Mouse (Mus musculus): ENCODE data around the gene Arhgap42. TPM values are rescaled to one million over a fixed set of nuclear protein-coding genes. Genes with fewer than 3 reads are reported as not detected.

Gene Arhgap42
- polyA plus RNA-seq, 1 experiment, result 8.3 TPM

GRCm38 (mm10) chr9:9154636-9155035, 84.3 kb downstream of the Arhgap42 start:
- Histone ChIP-seq H3K4me2 (ENCODE audit: low read depth) (no peak overlapping the region), H3K36me3 (ENCODE audit: control insufficient read depth, insufficient read depth) (peaks cover 6% of the 10 kb centered on the region)

GRCm38 (mm10) chr9:9144301-9145121, 94.4 kb downstream of the Arhgap42 start:
- H3K79me2 ChIP-seq (ENCODE audit: control insufficient read depth, insufficient read depth), result peaks cover 33% of the 10 kb centered on the region
- 0 out of 2 replicates have a peak, but pooled peaks have one; percentile 39 for TF ChIP-seq CEBPB (IDR thresholded peaks at IDR 0.05; ENCODE audit: insufficient read depth, poor library complexity, severe bottlenecking)
- TF ChIP-seq TCF3 (IDR thresholded peaks at IDR 0.05; ENCODE audit: insufficient read length, low read depth), result no peak
- TF ChIP-seq E2F4 (IDR thresholded peaks at IDR 0.05; ENCODE audit: insufficient read depth), result no peak
- TF ChIP-seq TCF12 (IDR thresholded peaks at IDR 0.05; ENCODE audit: insufficient read depth, poor library complexity, severe bottlenecking), result no peak
- peak in 1 of 3 experiments; percentile 17 for TF ChIP-seq MYOD1 (IDR thresholded peaks at IDR 0.05; ENCODE audit: control insufficient read depth in 1 of 3, insufficient read length in 2 of 3, low read depth in 2 of 3)
- no peaks in the 10 kb centered on the region for H3K27me3 ChIP-seq (ENCODE audit: control insufficient read depth, insufficient read depth, insufficient read length)
- H3K36me3 ChIP-seq (ENCODE audit: control insufficient read depth, insufficient read depth), result no peaks in the 10 kb centered on the region
- no peak overlapping the region for H3ac ChIP-seq (ENCODE audit: control insufficient read depth, insufficient read length)
- no peak overlapping the region for H3K4me3 ChIP-seq
- H3K4me2 ChIP-seq (ENCODE audit: low read depth), result peak overlapping the region; percentile 65

More at GRCm38 (mm10) chr9:9154636-9155035, 84.3 kb downstream of the Arhgap42 start:
- no peak overlapping the region for H3K4me3 ChIP-seq
- H3K27me3 ChIP-seq (ENCODE audit: control insufficient read depth, insufficient read depth, insufficient read length), result no peaks in the 10 kb centered on the region
- no peak overlapping the region for H3ac ChIP-seq (ENCODE audit: control insufficient read depth, insufficient read length)
- H3K79me2 ChIP-seq (ENCODE audit: control insufficient read depth, insufficient read depth), result peaks cover 47% of the 10 kb centered on the region
- no peak for TF ChIP-seq TCF3 (IDR thresholded peaks at IDR 0.05; ENCODE audit: insufficient read length, low read depth)
- TF ChIP-seq MYOD1 (IDR thresholded peaks at IDR 0.05; ENCODE audit: control insufficient read depth in 1 of 3, insufficient read length in 2 of 3, low read depth in 2 of 3), result no peak
- no peak for TF ChIP-seq REST (IDR thresholded peaks at IDR 0.05; ENCODE audit: insufficient read depth, insufficient read length)
- no peak for TF ChIP-seq E2F4 (IDR thresholded peaks at IDR 0.05; ENCODE audit: insufficient read depth)
- no peak for TF ChIP-seq POLR2AphosphoS2 (IDR thresholded peaks at IDR 0.05; ENCODE audit: insufficient read length, low read depth)
- TF ChIP-seq MYOG (IDR thresholded peaks at IDR 0.05; ENCODE audit: control insufficient read depth in 1 of 3, insufficient read depth in 1 of 3, insufficient read length in 2 of 3, low read depth in 2 of 3), result no peak
- no peak for TF ChIP-seq TCF12 (IDR thresholded peaks at IDR 0.05; ENCODE audit: insufficient read depth, poor library complexity, severe bottlenecking)
- no peak for TF ChIP-seq CEBPB (IDR thresholded peaks at IDR 0.05; ENCODE audit: insufficient read depth, poor library complexity, severe bottlenecking)
- no peak for TF ChIP-seq POLR2A (IDR thresholded peaks at IDR 0.05; ENCODE audit: insufficient read length, low read depth)
- TF ChIP-seq SRF (IDR thresholded peaks at IDR 0.05; ENCODE audit: control insufficient read depth, insufficient read length, low read depth), result no peak
- no peak for TF ChIP-seq MAX (IDR thresholded peaks at IDR 0.05; ENCODE audit: low read depth)
- no peak for TF ChIP-seq USF1 (IDR thresholded peaks at IDR 0.05; ENCODE audit: low read depth)

- H3K4me3 ChIP-seq, result no peak overlapping the region
- H3ac ChIP-seq (ENCODE audit: control insufficient read depth, insufficient read length), result no peak overlapping the region
- H3K36me3 ChIP-seq (ENCODE audit: control insufficient read depth, insufficient read depth), result no peaks in the 10 kb centered on the region
- H3K4me2 ChIP-seq (ENCODE audit: low read depth), result peak overlapping the region; percentile 65
- TF ChIP-seq TCF3 (IDR thresholded peaks at IDR 0.05; ENCODE audit: insufficient read length, low read depth) (no peak), TCF12 (IDR thresholded peaks at IDR 0.05; ENCODE audit: insufficient read depth, poor library complexity, severe bottlenecking) (no peak)
- peaks cover 45% of the 10 kb centered on the region for H3K79me2 ChIP-seq (ENCODE audit: control insufficient read depth, insufficient read depth)
- H3K27me3 ChIP-seq (ENCODE audit: control insufficient read depth, insufficient read depth, insufficient read length), result no peaks in the 10 kb centered on the region
These were observed 95.8 kb downstream of the Arhgap42 start for GRCm38 (mm10) chr9:9143102-9143501.

GRCm38 (mm10) chr9:9142561-9142960, 96.3 kb downstream of the Arhgap42 start:
- TF ChIP-seq POLR2AphosphoS2 (IDR thresholded peaks at IDR 0.05; ENCODE audit: insufficient read length, low read depth) (no peak), SRF (IDR thresholded peaks at IDR 0.05; ENCODE audit: control insufficient read depth, insufficient read length, low read depth) (no peak), REST (IDR thresholded peaks at IDR 0.05; ENCODE audit: insufficient read depth, insufficient read length) (no peak), POLR2A (IDR thresholded peaks at IDR 0.05; ENCODE audit: insufficient read length, low read depth) (no peak), TCF3 (IDR thresholded peaks at IDR 0.05; ENCODE audit: insufficient read length, low read depth) (no peak), MYOG (IDR thresholded peaks at IDR 0.05; ENCODE audit: control insufficient read depth in 1 of 3, insufficient read depth in 1 of 3, insufficient read length in 2 of 3, low read depth in 2 of 3) (no peak), USF1 (IDR thresholded peaks at IDR 0.05; ENCODE audit: low read depth) (no peak), E2F4 (IDR thresholded peaks at IDR 0.05; ENCODE audit: insufficient read depth) (no peak), MAX (IDR thresholded peaks at IDR 0.05; ENCODE audit: low read depth) (no peak), TCF12 (IDR thresholded peaks at IDR 0.05; ENCODE audit: insufficient read depth, poor library complexity, severe bottlenecking) (no peak), MYOD1 (IDR thresholded peaks at IDR 0.05; ENCODE audit: control insufficient read depth in 1 of 3, insufficient read length in 2 of 3, low read depth in 2 of 3) (no peak), CEBPB (IDR thresholded peaks at IDR 0.05; ENCODE audit: insufficient read depth, poor library complexity, severe bottlenecking) (no peak)
- Histone ChIP-seq H3K36me3 (ENCODE audit: control insufficient read depth, insufficient read depth) (no peaks in the 10 kb centered on the region), H3ac (ENCODE audit: control insufficient read depth, insufficient read length) (no peak overlapping the region), H3K79me2 (ENCODE audit: control insufficient read depth, insufficient read depth) (peaks cover 48% of the 10 kb centered on the region), H3K4me2 (ENCODE audit: low read depth) (peak overlapping the region; percentile 65), H3K27me3 (ENCODE audit: control insufficient read depth, insufficient read depth, insufficient read length) (no peaks in the 10 kb centered on the region), H3K4me3 (no peak overlapping the region)

- H3K79me2 ChIP-seq (ENCODE audit: control insufficient read depth, insufficient read depth), result peaks cover 50% of the 10 kb centered on the region
- TF ChIP-seq TCF3 (IDR thresholded peaks at IDR 0.05; ENCODE audit: insufficient read length, low read depth), result no peak
- TF ChIP-seq MAX (IDR thresholded peaks at IDR 0.05; ENCODE audit: low read depth), result no peak
- no peak for TF ChIP-seq SRF (IDR thresholded peaks at IDR 0.05; ENCODE audit: control insufficient read depth, insufficient read length, low read depth)
- TF ChIP-seq E2F4 (IDR thresholded peaks at IDR 0.05; ENCODE audit: insufficient read depth), result no peak
- TF ChIP-seq MYOD1 (IDR thresholded peaks at IDR 0.05; ENCODE audit: control insufficient read depth in 1 of 3, insufficient read length in 2 of 3, low read depth in 2 of 3), result no peak
- TF ChIP-seq REST (IDR thresholded peaks at IDR 0.05; ENCODE audit: insufficient read depth, insufficient read length), result no peak
- TF ChIP-seq MYOG (IDR thresholded peaks at IDR 0.05; ENCODE audit: control insufficient read depth in 1 of 3, insufficient read depth in 1 of 3, insufficient read length in 2 of 3, low read depth in 2 of 3), result no peak
- no peak for TF ChIP-seq TCF12 (IDR thresholded peaks at IDR 0.05; ENCODE audit: insufficient read depth, poor library complexity, severe bottlenecking)
- TF ChIP-seq CEBPB (IDR thresholded peaks at IDR 0.05; ENCODE audit: insufficient read depth, poor library complexity, severe bottlenecking), result no peak
- TF ChIP-seq POLR2AphosphoS2 (IDR thresholded peaks at IDR 0.05; ENCODE audit: insufficient read length, low read depth), result no peak
- no peak for TF ChIP-seq POLR2A (IDR thresholded peaks at IDR 0.05; ENCODE audit: insufficient read length, low read depth)
- TF ChIP-seq USF1 (IDR thresholded peaks at IDR 0.05; ENCODE audit: low read depth), result no peak
- H3K4me3 ChIP-seq, result no peak overlapping the region
- no peaks in the 10 kb centered on the region for H3K36me3 ChIP-seq (ENCODE audit: control insufficient read depth, insufficient read depth)
- H3ac ChIP-seq (ENCODE audit: control insufficient read depth, insufficient read length), result no peak overlapping the region
- no peaks in the 10 kb centered on the region for H3K27me3 ChIP-seq (ENCODE audit: control insufficient read depth, insufficient read depth, insufficient read length)
- H3K4me2 ChIP-seq (ENCODE audit: low read depth), result peak overlapping the region; percentile 65
These were observed 96.8 kb downstream of the Arhgap42 start for GRCm38 (mm10) chr9:9142144-9142543.

All from myocyte (in vitro differentiated cells).